Mouse (Mus musculus) neural tube, embryonic 11.5 days (tissue): ENCODE data around the gene Cass4. TPM values are rescaled to one million over a fixed set of nuclear protein-coding genes. Genes with fewer than 3 reads are reported as not detected.

Source experiments
- ATAC-seq: fragments of 200-750 bp; cut with Nextera tagmentation; 2 replicates; pipeline ENCODE4 v1.8.0; 2017; ENCODE audit warnings: moderate number of reproducible peaks, mild to moderate bottlenecking, moderate TSS enrichment, moderate library complexity; ENCODE audit not compliant: insufficient read depth, low FRiP score, low TSS enrichment
- DNase-seq: peaks from one replicate; pipeline ENCODE4 v3.0.0-alpha.2; 2015; ENCODE audit warnings: low spot score
- H3K27ac ChIP-seq: fragments of 300-500 bp; sonication (generic); 2 replicates; pipeline ENCODE4 v1.5.1; 2014; ENCODE audit warnings: low read depth, mild to moderate bottlenecking, low read length
- H3K27me3 ChIP-seq: fragments of 300-500 bp; sonication (generic); 2 replicates; pipeline ENCODE4 v1.6.1; 2014; ENCODE audit warnings: mild to moderate bottlenecking, low read length, mixed read lengths; ENCODE audit not compliant: control insufficient read depth, insufficient read depth
- H3K36me3 ChIP-seq: fragments of 300-500 bp; sonication (generic); 2 replicates; pipeline ENCODE4 v1.6.1; 2014; ENCODE audit warnings: mild to moderate bottlenecking, low read length, moderate library complexity, mixed read lengths; ENCODE audit not compliant: control insufficient read depth, insufficient read depth
- H3K4me1 ChIP-seq: fragments of 300-500 bp; sonication (generic); 2 replicates; pipeline ENCODE4 v1.6.1; 2014; ENCODE audit warnings: low read length, mixed read lengths; ENCODE audit not compliant: control insufficient read depth, insufficient read depth
- H3K4me2 ChIP-seq: fragments of 300-500 bp; sonication (generic); 2 replicates; pipeline ENCODE4 v1.6.1; 2014; ENCODE audit warnings: low read depth, mild to moderate bottlenecking, moderate library complexity
- H3K4me3 ChIP-seq: fragments of 300-500 bp; sonication (generic); 2 replicates; pipeline ENCODE4 v1.5.1; 2014; ENCODE audit warnings: low read depth, low read length
- H3K9ac ChIP-seq: fragments of 300-500 bp; sonication (generic); 2 replicates; pipeline ENCODE4 v1.6.1; 2014; ENCODE audit warnings: mild to moderate bottlenecking, low read length
- H3K9me3 ChIP-seq: fragments of 300-500 bp; sonication (generic); 2 replicates; pipeline ENCODE4 v1.6.1; 2016; ENCODE audit warnings: low read length; ENCODE audit not compliant: control insufficient read depth
- WGBS: fragments of 180-500 bp; shearing (Covaris S2); extraction: QIAGEN DNeasy Blood & Tissue Kit; methylation state at CpG from one replicate; pipeline ENCODE4 v1.1.7; 2014; 5-methylcytosine and 5-hydroxymethylcytosine counted together
- polyA plus RNA-seq: library from polyadenylated mRNA; unstranded; fragments of >200 nt; fragmentation: Nextera tagmentation; extraction: Ambion mirVana; gene quantifications from 2 replicates; pipeline ENCODE4 v1.2.1, GENCODE M21; 2014

Gene Cass4
- polyA plus RNA-seq, 1 experiment from 2014 or later: 0.36 TPM

- Histone ChIP-seq H3K4me1 (no peaks in the 10 kb centered on the region), H3K4me2 (no peak within 1 kb of the TSS), H3K9me3 (no peaks in the 10 kb centered on the region), H3K27me3 (no peaks in the 10 kb centered on the region), H3K36me3 (no peaks in the 10 kb centered on the region; the same call in 1 of the 2 replicates), H3K27ac (no peak within 1 kb of the TSS), H3K9ac (no peak within 1 kb of the TSS), H3K4me3 (no peak within 1 kb of the TSS)
- no peak for ATAC-seq
- 90% methylated on average over 11 of the region's 11 CpGs for WGBS
- DNase-seq: no peak
Measured at GRCm38 (mm10) chr2:172458496-172458895, 64.9 kb downstream of the Cass4 start, which contains the start of gene Gcnt7. Gene Gcnt7 (minus strand): TSS chr2:172458596.

GRCm38 (mm10) chr2:172460647-172461046 lies 67.1 kb downstream of the Cass4 start:
- DNase-seq: no peak
- Histone ChIP-seq H3K27me3 (no peaks in the 10 kb centered on the region), H3K9me3 (no peaks in the 10 kb centered on the region), H3K4me3 (no peak overlapping the region), H3K4me1 (no peaks in the 10 kb centered on the region), H3K9ac (no peak overlapping the region), H3K27ac (no peak overlapping the region), H3K36me3 (no peaks in the 10 kb centered on the region; the same call in none of the 2 replicates), H3K4me2 (no peak overlapping the region)
- WGBS: 68% methylated on average over 2 of the region's 2 CpGs
- ATAC-seq: no peak

- WGBS: 91% methylated on average over 4 of the region's 4 CpGs
- Histone ChIP-seq H3K9me3 (no peaks in the 10 kb centered on the region), H3K27ac (no peak overlapping the region), H3K9ac (no peak overlapping the region), H3K4me3 (no peak overlapping the region), H3K36me3 (peaks cover 3% of the 10 kb centered on the region), H3K4me1 (no peaks in the 10 kb centered on the region), H3K4me2 (no peak overlapping the region), H3K27me3 (no peaks in the 10 kb centered on the region)
- no peak for DNase-seq
- ATAC-seq: no peak
Measured at GRCm38 (mm10) chr2:172462813-172463212, 69.2 kb downstream of the Cass4 start.

- no peak overlapping the region for H3K27ac ChIP-seq
- 93% methylated on average over 11 of the region's 11 CpGs for WGBS
- no peak for ATAC-seq
Measured at GRCm38 (mm10) chr2:172466427-172467132, 73.0 kb downstream of the Cass4 start.

DNA sequence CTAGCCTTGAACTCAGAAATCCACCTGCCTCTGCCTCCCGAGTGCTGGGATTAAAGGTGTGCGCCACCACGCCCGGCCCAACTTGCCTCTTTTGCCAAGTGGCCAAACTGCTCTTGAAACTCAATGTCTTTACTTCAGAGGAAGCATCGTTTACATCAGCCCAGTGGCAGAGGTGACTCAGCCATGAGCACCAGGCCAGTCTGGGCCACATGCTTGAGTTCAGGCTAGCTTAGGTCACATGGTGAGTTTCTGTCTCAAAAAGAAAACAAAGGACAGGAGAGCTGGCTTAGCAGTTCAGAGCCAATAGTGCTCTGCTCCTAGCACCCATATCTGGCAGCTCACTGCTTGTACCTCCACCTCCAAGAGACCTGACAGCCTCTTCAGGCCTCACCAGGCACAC lies 73.6 kb downstream of the Cass4 start:
- no peaks in the 10 kb centered on the region for H3K9me3 ChIP-seq
- H3K9ac ChIP-seq: no peak overlapping the region
- no peak for DNase-seq
- 96% methylated on average over 5 of the region's 5 CpGs for WGBS
- H3K4me1 ChIP-seq: no peaks in the 10 kb centered on the region
- no peak overlapping the region for H3K4me3 ChIP-seq
- H3K4me2 ChIP-seq: no peak overlapping the region
- H3K27me3 ChIP-seq: no peaks in the 10 kb centered on the region
- H3K27ac ChIP-seq: no peak overlapping the region
- peaks cover 3% of the 10 kb centered on the region for H3K36me3 ChIP-seq
- no peak for ATAC-seq

More at GRCm38 (mm10) chr2:172466427-172467132, 73.0 kb downstream of the Cass4 start:
- H3K4me1 ChIP-seq: no peaks in the 10 kb centered on the region
- peaks cover 3% of the 10 kb centered on the region for H3K36me3 ChIP-seq
- no peak overlapping the region for H3K4me2 ChIP-seq
- no peak overlapping the region for H3K9ac ChIP-seq
- no peaks in the 10 kb centered on the region for H3K27me3 ChIP-seq
- DNase-seq: no peak
- no peaks in the 10 kb centered on the region for H3K9me3 ChIP-seq
- H3K4me3 ChIP-seq: no peak overlapping the region

DNA sequence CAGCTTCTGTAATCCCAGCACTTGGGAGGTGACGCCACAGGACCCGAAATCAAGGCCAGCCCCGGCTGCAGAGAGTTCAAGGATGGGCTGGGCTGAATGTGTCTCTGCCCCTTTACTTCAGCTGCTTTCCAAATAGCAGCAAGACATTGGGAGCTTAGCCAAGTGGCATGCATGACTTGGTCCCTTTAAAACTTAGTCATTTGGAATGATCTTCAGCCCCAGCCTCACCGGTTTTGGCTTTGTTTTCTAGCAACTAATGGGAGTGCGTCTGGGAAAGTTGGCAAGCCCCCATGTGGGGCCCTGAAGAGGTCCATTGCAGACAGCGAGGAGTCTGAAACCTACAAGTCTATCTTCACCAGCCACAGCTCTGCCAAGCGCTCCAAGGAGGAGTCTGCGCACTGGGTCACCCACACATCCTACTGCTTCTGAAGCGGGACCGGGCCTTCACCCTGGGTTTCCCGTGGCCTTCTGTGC lies 74.8 kb downstream of the Cass4 start:
- no peak overlapping the region for H3K27ac ChIP-seq

GRCm38 (mm10) chr2:172472318-172472717 lies 78.7 kb downstream of the Cass4 start, which contains the start of gene Fam209:
Gene Fam209 (plus strand): TSS chr2:172472520.
- no peak within 1 kb of the TSS for H3K9ac ChIP-seq
- ATAC-seq (no peak), DNase-seq (no peak)
- H3K27ac ChIP-seq: no peak within 1 kb of the TSS
- H3K9me3 ChIP-seq: no peaks in the 10 kb centered on the region
- no peaks in the 10 kb centered on the region for H3K4me1 ChIP-seq
- H3K27me3 ChIP-seq: no peaks in the 10 kb centered on the region
- H3K4me2 ChIP-seq: no peak within 1 kb of the TSS
- WGBS: 92% methylated on average over 11 of the region's 11 CpGs
- H3K36me3 ChIP-seq: no peaks in the 10 kb centered on the region; the same call in 1 of the 2 replicates
- H3K4me3 ChIP-seq: no peak within 1 kb of the TSS

More for the DNA sequence above, 74.8 kb downstream of the Cass4 start:
- H3K9ac ChIP-seq: no peak overlapping the region
- no peak overlapping the region for H3K4me3 ChIP-seq
- no peaks in the 10 kb centered on the region for H3K27me3 ChIP-seq
- no peaks in the 10 kb centered on the region for H3K4me1 ChIP-seq
- ATAC-seq (no peak), DNase-seq (no peak)
- H3K36me3 ChIP-seq: peaks cover 3% of the 10 kb centered on the region
- no peak overlapping the region for H3K4me2 ChIP-seq
- 80% methylated on average over 11 of the region's 11 CpGs for WGBS
- no peaks in the 10 kb centered on the region for H3K9me3 ChIP-seq

DNA sequence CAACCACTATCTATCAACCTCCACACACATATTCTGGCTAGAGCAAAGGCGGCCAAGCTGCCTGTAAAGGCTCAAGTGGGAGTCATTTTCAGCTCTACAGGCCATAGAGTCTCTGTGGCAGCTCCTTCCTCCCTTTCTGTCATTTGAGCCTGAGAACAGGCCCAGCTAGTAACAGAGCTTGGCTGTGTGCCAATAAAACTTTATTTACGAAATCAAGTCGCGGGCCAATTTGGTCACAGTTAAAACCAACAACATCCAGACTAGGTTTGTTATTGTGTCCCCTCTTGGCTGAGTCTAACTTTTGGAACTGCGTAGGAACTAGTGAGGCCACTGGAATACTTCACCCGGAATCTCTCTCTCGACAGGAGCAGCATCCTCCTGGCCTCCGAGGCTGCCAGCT lies 80.0 kb downstream of the Cass4 start:
- Histone ChIP-seq H3K9me3 (no peaks in the 10 kb centered on the region), H3K27me3 (no peaks in the 10 kb centered on the region), H3K4me2 (no peak overlapping the region), H3K36me3 (no peaks in the 10 kb centered on the region), H3K4me3 (no peak overlapping the region), H3K9ac (no peak overlapping the region), H3K4me1 (no peaks in the 10 kb centered on the region), H3K27ac (no peak overlapping the region)
- DNase-seq (no peak), ATAC-seq (no peak)
- WGBS: 85% methylated on average over 8 of the region's 8 CpGs

- WGBS: 35% methylated on average over 6 of the region's 6 CpGs
- Histone ChIP-seq H3K27me3 (no peaks in the 10 kb centered on the region), H3K4me3 (no peak overlapping the region), H3K9me3 (no peaks in the 10 kb centered on the region), H3K4me1 (no peaks in the 10 kb centered on the region), H3K27ac (no peak overlapping the region), H3K36me3 (no peaks in the 10 kb centered on the region), H3K9ac (no peak overlapping the region), H3K4me2 (no peak overlapping the region)
- DNase-seq: no peak
- ATAC-seq: no peak
Measured at GRCm38 (mm10) chr2:172474970-172475369, 81.4 kb downstream of the Cass4 start.
